Mouse (Mus musculus) heart, postnatal 10 days (tissue): ENCODE measurements at regions not wholly inside any gene's neighbourhood (a gene's known extent, or its start where the extent isn't known, plus 50 kb on each side); places are given as distances from the start of the nearest gene placed in this dataset.

Experiments used
- DNase-seq, 2 experiments: peaks; one replicate each; pipeline ENCODE4 v3.0.0; 2021
- intact Hi-C: fragments of 180-260 bp; cut with DNase I; formaldehyde crosslinking; loops from one replicate; pipeline ENCODE4 v1.15.1; 2025

DNA sequence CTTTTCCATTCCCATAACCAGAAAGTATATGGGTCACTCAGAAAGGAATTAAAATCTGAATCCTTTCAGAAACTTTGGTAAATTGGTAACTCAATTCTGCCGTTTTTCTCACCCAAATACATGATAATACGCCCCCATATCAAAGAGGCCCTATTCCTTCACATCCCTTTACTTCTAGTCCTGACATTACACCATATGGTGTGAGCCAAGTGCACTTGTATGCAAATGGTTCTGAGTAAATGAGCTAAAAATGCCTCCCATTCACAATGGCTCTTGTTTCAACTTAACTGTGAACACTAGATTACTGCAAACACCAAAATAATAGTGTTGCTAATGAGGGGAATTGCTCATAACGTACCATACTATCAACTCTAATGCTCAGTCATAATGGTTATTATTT, 201.7 kb upstream of the Acvr2a start:
- no peak for DNase-seq
- intact Hi-C loops = no loop called here

DNA sequence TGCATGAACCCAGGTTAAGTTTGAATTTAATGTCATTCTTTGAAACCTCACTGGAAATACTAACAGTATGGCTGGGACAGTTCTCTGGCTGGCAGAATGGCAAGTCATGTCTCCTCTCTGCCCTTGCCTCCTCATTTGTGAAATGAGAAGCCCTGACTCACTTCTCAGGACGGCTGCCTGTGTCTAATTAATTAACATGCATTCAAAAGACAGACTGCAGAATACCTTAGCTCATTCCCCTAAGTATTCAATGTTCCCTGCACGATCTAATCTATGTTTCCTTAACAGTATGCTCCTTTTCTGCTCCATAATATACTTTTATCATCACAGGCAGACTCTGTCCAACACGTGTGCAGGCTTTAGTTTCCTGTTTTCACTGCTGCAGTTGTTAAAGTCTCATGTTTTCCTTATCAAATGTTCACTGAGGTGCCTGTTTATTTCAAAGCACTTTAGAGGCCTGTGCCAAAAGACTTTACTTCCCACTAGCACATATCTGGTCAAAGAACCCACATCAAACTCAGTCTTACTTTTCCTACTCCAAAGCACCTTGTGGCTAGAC, 196.7 kb upstream of the Acvr2a start:
- intact Hi-C loops = no loop called here
- no peak for DNase-seq

DNA sequence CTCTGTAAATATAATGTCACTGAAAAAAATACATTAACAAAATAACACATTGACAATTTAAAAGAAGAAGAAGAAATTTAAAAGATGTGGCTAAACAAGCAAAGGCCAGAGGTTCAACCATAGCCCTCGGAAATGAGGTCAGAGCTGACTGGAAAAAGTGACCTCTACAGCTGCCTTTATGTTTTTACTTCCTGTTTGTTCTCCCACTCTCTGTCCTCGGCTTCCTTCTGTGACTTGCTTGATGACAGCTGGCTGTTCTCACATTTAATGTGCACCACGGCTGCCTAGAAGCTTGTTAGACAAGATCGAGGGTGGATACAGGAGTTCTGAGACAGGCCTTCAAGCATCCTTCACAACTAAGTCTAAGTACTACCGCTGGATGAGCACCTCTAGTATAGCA, 194.9 kb upstream of the Acvr2a start:
- intact Hi-C loops = no loop called here
- DNase-seq = peak in 1 of 2 experiments; percentile 6

DNA sequence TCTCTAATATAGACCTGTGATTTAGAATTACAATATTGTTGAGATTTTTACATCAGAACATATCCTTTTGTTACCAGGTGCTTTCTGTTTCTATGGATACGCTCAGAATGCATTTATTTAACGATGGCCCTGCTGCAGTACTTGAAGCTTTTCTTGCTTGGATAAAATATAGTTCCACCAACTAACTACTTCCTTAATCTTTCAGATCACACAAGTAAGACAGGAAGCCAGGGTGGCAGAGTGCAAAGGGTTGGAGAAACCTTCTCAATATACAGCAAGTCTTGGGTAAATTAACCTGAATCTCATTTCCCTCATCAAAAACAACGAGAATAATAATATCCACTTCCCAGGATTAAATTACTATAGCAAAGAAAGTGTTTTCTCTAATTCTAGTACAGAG, 193.1 kb upstream of the Acvr2a start:
- DNase-seq = no peak
- intact Hi-C loops = no loop called here

GRCm38 (mm10) chr2:48622316-48622715, 191.6 kb upstream of the Acvr2a start:
- intact Hi-C loops = no loop called here
- DNase-seq = no peak

DNA sequence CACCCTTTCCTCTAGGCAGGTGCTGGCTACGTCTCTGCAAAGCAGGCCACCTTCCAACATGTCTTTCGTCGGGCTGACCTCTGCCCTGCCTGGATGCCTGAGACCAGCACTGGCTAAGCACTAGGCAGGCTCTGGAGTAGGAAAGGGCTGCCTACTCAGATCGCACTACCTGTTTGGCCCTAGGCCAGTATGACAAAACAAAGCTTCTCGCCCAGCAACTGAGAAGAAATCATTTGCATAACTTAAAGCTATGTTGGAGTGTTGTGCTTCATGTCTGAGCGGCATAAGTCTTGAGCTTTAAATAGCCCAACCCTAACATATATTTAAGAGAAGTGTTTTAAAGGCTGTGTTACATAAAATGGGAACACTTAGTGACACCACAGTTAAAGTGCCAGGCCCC, 189.9 kb upstream of the Acvr2a start:
- peak; percentile 12 to 17 for DNase-seq

GRCm38 (mm10) chr2:48624461-48624860, 189.4 kb upstream of the Acvr2a start:
- no peak for DNase-seq
- intact Hi-C loops = no loop called here

More for the DNA sequence above, 189.9 kb upstream of the Acvr2a start:
- intact Hi-C loops = no loop called here

DNA sequence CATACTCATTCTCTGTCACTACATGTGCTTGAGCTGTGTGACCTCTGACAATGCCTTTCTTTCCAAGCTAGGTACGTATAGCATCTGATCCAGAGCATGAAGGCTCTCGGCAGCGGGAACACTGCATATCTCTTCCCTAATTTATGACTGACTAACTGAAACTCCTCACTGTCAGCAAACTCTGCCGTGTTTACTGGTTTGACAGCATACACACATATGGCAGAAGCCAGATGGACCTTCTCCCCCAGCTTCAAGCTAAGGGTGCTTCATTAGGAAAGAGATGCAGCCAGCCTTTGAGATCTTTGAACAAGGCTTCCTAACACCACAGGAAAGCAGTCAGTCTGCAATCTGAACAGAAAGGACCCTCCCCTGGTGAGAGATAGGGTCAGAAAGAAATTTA, 186.9 kb upstream of the Acvr2a start:
- DNase-seq = no peak
- intact Hi-C loops = no loop called here

DNA sequence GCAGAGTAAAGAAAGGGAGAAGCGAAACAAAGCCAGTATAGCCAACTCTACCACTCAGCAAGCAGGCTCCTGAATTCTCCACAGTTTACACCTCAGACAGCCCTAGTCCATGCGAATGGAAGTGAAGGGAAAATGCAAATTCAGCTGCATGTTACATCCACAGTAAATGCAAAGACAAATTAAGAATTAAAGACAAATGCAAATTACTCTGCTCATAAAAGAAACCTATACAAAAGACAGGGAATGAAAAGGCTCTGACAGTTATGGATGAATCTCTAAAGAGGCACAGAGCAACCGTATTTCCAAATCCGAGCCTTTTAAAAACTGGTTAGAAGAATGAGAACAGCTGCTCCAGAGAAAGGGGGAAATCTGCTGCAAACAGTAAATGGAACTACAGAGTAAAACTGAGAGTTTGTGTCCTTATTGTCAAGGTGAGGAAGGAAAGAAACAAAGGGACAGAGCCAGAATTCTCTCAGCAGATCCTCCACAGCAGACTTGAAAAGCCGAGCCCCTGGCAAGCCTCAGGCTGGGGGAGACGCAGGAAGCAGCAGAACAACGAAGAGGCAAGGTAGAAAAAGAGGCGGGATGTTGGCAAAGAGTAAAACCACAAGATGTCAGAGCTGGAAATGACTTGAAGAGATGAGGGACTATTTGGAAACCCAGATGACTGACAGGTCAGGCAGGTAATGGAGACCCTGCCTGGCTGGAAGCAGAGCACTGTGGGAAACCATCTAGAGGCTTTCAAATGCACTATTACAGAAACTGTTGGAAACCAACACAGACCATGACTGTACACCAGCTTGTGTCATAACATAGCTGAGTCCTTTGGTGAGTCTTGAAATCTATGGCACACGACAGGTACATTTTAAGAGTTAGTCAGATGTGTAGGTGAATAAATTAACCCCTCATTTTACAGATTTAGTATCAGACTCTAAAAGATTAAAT, 184.5 kb upstream of the Acvr2a start:
- intact Hi-C loops = no loop called here

DNA sequence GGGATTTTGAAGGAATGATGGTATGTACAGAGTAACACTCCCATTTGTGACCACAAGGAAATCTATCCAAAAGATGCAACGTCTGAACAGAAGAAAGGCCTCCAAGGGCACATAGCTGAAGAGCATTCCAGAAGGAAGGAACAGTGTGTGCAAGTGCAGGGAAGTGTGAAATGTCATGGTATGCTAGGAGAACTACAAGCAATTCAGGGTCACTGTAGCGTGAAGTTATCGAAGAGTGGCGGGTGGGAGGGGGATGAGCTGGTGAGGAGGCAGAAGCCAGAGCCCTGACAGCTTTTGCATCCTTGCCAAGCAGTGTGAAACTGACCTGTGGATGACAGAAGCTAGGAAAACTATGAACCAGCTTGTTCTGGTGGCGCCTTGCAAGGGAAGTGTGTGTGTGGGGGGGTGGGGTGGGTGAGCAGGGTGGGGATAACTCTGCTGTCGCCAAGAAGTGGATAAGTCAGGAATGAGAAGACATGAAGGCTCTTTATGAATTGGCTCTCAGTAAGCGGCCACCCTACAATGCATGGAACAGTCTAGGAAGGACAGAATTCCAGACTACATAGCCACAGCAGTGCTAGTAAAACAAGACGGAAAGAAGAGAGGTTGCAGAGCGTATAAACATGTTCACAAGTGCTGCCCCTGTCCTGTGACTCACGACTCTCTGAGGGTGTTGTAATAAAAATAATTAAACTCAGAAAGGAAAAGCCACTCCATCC, 179.3 kb upstream of the Acvr2a start:
- no peak for DNase-seq
- intact Hi-C loops = no loop called here

More for the DNA sequence above, 184.5 kb upstream of the Acvr2a start:
- no peak for DNase-seq

DNA sequence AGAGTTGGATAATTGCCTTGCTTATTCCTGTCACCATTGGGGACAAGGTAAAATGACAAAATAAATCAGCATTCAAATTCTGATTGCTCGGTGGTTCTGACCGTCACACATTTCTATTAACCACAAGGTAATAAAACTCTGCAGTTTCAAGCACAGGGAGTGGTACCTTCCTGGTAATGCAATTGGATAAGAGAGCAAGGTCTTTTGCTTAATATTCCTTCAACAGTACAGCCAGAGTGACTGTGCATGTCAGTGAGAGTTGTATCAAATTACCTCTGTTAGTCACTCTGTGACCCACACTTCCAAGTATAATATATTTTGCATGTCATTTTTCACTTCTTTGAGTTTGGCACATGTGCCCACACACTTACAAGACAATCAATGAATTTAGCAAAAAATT, 177.8 kb upstream of the Acvr2a start:
- intact Hi-C loops = no loop called here
- DNase-seq = no peak

- DNase-seq = no peak
- intact Hi-C loops = no loop called here
Observed at GRCm38 (mm10) chr2:48644114-48644513, 169.8 kb upstream of the Acvr2a start.

DNA sequence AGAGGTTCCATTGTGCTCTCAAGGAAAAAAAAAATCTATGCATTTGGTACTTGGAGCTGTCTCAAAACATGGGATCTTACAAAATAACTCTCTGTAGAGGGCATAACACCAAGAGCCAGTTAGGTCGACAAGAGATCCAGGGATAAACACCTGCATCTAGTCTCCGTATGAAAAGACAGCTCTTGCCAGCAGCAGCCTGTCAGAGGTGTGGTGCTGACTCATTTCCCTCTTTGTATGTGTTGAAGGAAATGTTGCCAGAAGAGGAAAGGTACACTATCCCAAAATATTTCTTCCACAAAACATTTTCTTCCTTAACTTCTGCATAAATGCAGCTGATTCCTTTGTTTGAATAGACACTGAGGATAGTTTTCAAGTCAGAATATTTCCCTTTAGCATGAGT, 163.6 kb upstream of the Acvr2a start:
- DNase-seq = peak in 1 of 2 experiments; percentile 4
- intact Hi-C loops = no loop called here

GRCm38 (mm10) chr2:48661222-48661621, 152.7 kb upstream of the Acvr2a start:
- intact Hi-C loops = no loop called here
- DNase-seq = no peak

DNA sequence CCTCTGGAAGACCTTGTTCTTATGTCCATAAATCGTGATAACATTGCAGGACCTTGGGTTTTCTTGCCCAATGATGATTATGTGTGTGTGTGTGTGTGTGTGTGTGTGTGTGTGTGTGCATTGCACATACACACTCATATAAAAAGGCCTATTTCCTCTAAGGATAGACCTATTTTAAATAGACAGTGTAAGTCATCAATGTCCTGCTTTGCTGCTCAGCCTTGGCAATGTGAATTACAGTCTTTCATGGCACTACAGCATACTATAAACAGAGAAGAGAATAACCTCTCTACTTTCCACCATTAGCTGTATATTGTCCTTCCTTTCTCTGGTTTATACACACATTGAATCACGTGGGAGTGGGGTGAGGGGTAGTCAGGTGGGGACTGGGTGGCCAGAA, 148.8 kb upstream of the Acvr2a start:
- DNase-seq = no peak
- intact Hi-C loops = no loop called here

DNA sequence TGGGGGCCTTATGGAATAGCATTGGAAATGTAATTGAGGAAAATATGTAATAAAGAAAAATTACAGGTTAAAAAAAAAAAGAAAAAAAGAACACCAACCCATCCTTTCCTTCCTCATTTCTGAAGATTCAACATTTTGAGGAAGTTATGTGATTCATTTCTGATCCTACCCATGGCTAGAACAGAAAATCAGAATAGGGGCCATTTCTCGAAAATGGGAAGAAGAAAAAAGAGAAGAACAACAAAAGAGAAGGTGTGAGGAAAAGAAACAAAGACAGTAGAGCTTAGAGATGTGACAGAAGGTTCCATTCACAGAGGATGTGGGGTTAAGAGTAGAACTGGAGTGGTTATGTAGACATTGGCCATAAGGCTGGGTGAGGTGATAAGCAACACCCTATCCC, 124.8 kb upstream of the Acvr2a start:
- no peak for DNase-seq
- intact Hi-C loops = no loop called here

DNA sequence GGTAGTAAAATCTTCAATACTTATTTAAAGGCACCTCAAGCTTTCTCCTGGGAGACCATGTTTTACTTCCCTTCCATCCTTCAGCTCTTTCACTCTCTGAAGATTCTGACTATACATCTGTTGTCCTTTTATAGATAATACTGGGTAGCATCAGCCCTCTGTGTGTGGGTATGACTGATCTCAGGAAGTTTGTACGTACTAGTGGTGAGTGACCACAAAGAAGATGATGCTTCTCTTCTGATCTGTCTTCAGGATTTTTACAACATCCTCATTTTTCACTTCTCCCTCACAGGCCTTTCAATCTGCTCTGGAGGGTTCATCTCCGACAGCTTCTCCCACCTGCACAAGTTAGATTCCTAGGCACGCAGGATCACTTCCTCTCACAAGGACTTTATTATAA, 119.4 kb upstream of the Acvr2a start:
- DNase-seq = no peak
- intact Hi-C loops = no loop called here

DNA sequence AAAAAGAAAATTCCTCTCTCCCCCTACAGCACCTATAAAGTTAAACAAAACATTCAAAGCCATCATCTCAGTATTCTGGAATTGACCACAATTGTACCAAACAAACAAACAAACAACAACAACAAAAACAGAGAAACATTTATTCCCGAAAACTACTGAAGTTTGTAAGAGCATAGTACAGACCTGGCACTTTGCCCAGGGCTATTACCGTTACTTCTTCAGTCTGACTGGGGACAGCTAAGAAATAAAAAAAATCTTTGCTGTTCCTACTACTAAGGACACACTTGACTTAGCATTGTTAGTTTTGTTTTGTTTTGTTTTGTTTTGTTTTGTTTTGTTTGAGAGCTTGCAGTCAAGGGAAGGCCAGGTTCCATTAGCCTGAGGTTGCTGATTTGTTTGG, 113.0 kb upstream of the Acvr2a start:
- DNase-seq = peak in 1 of 2 experiments; percentile 3
- intact Hi-C loops = no loop called here

GRCm38 (mm10) chr2:48705103-48705804, 108.7 kb upstream of the Acvr2a start:
- intact Hi-C loops = no loop called here
- no peak for DNase-seq

DNA sequence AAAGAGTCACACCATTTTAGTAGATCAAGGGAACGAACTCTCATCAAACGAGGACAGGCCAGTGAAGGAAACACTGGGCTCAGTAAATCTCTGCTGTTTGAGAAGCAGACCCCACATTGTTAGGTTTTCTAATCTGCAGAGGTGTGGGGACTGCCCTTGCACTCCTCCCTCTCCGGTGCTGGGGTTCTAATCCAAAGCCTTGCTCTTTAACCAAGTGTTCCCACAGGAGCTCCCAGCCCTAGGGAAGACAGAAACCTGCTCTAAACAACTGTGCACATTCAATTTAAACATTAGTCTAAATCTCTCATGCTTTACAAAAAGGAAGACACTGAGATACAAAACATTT, 108.1 kb upstream of the Acvr2a start:
- DNase-seq = no peak
- intact Hi-C loops = no loop called here

- no peak for DNase-seq
- intact Hi-C loops = no loop called here
Observed at GRCm38 (mm10) chr2:48706188-48706587, 107.7 kb upstream of the Acvr2a start.
